Mouse (Mus musculus): ENCODE results near the gene Adamts1.
A peak's percentile ranks its signal among the peaks of the same experiment; 100 is the strongest.

The Adamts1 gene

DNA sequence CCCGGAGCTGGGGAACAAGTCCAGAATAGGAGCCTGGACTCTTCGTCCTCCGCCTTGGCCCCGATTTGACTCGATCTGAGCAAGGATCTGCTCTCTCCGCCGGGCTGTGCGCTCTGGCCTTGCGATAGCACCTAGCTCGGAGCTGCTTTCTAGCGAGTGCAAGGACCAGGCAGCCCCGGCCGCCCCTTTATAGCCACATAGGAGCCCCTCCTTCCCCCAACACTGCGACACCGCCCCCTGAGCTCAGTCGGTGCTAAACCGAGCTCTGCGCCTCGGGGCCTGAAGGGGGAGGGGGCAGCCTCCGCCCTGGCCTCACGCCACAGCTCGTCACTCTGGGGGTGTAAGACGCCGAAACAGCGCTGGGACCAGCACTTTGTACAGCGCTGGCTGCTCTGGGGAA, at the start of gene Adamts1:
TSS of gene Adamts1 (minus strand) at position 160 of the 400 bp plus-strand sequence.
- DNase-seq (ENCODE audit: extremely low read depth, low read depth), result no peak

- no peak for DNase-seq (ENCODE audit: extremely low read depth, low read depth)
Measured at GRCm38 (mm10) chr16:85827066-85827465, 24.2 kb upstream of the Adamts1 start.

- no peak for DNase-seq (ENCODE audit: extremely low read depth, low read depth)
Measured at GRCm38 (mm10) chr16:85822330-85822916, 19.5 kb upstream of the Adamts1 start.

GRCm38 (mm10) chr16:85819808-85820458, 17.0 kb upstream of the Adamts1 start:
- DNase-seq (ENCODE audit: extremely low read depth, low read depth), result no peak

DNA sequence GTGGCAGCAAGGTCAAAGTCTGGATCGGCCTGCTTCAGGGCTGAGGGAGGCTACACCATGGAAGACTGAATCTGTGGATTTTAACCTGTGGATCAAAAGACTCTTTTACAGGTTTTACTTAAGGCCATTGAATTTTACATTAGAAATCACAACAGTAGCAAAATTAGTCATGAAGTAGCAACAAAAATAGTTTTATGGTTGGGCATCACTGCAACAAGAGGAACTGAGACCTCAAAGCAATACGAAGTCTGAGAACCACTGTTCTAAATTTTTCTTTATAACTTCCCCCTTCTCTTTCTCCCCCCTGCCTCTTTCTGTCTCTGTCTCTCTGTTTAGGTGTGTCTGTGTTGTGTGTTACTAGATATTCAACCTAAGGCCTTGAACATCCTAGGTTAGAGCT, 11.2 kb upstream of the Adamts1 start:
- no peak for DNase-seq (ENCODE audit: extremely low read depth, low read depth)

- no peak for DNase-seq (ENCODE audit: extremely low read depth, low read depth)
Measured at GRCm38 (mm10) chr16:85807626-85808025, 4.7 kb upstream of the Adamts1 start.

- DNase-seq (ENCODE audit: extremely low read depth, low read depth), result peak; percentile 21
Measured at GRCm38 (mm10) chr16:85807072-85807471, 4.2 kb upstream of the Adamts1 start.

GRCm38 (mm10) chr16:85805581-85805980, 2.7 kb upstream of the Adamts1 start:
- no peak for DNase-seq (ENCODE audit: extremely low read depth, low read depth)

DNA sequence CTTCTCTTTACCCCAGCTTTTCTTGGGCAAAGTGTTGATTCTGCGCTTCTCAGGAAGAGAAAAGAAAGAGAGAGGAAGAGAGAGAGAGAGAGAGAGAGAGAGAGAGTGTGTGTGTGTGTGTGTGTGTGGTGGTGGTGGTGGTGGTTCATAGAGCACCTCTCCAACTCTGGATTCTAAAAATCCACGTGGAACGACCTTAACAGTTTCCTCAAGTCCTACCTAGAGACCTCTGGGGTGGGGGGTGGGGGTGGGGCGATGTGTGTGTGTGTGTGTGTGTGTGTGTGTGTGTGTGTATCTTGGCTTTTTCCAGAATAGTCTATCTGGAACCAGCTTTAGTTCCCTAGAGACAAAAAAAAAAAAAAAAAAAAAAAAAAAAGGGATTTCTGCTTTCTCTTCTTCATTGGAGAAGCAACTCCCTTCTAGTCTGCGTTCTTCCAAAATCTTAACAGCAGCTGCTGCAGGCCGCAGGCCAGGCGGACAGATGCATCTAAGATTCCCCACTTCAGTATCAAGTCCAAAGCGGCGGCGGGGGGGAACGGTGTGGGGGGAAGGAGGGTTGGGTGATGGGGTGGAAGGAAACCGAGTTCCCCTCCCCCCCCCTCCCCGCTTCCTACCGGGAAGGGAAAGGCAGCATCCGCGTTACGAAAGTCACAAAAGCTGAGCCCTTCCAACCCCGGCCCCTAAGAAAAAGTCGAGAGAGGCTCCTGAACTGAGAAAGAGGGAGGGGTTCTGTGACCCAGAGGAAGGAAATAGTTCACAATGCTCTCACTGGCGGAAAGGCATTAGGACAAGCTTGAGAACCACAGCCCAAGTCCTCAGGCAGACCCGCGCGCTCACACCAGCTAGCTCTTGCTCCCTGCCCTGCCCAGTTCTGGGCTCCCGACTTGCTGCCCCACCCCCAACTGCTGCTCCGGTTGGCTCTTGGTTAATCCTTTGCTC, 969 bp upstream of the Adamts1 start:
- no peak for DNase-seq (ENCODE audit: extremely low read depth, low read depth)

GRCm38 (mm10) chr16:85801971-85802811, 722 bp downstream of the Adamts1 start:
- DNase-seq (ENCODE audit: extremely low read depth, low read depth), result no peak

DNA sequence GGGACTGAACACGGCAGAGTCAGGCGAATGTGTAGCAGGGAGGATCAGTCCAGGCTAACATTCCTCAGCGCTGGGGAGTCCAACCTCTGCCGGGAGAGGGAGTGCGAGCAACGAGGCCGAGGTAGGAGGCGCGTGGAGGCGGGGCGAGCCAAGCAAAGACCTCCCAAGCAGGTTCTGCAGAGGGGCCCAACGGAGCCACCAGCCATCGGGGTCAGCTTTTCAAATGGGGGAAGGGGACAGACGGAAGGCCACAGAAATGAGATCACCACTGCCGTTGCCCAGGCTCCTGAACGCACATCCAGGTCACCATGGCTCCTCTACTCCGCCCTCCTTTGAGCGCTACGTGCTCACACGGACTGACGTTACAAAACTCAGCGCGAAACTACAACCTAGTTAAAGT, 1.7 kb downstream of the Adamts1 start:
- DNase-seq (ENCODE audit: extremely low read depth, low read depth), result no peak

- no peak for DNase-seq (ENCODE audit: extremely low read depth, low read depth)
Measured at GRCm38 (mm10) chr16:85800691-85801090, 2.2 kb downstream of the Adamts1 start.

- no peak for DNase-seq (ENCODE audit: extremely low read depth, low read depth)
Measured at GRCm38 (mm10) chr16:85799971-85800370, 2.9 kb downstream of the Adamts1 start.

GRCm38 (mm10) chr16:85798334-85798733, 4.6 kb downstream of the Adamts1 start:
- DNase-seq (ENCODE audit: extremely low read depth, low read depth), result no peak

DNA sequence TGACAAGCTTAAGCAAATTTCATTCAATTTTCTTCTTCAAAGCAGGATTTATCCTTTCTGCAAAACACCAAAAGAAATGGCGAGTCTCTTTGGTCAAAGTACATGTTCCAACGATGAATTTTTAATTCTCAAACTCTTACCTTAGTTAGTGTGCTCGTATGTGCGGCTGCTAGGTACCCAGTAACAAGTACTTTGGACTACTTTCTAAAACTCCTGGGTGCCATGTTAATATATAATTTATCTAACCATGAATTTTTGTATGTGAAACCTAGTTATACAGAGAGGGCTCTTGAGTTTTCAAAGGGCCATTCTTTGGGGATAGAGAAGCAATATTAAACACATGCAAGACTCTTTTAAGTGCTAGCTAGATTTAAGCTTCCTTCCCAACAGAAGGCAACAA, 5.8 kb downstream of the Adamts1 start:
- no peak for DNase-seq (ENCODE audit: extremely low read depth, low read depth)

- no peak for DNase-seq (ENCODE audit: extremely low read depth, low read depth)
Measured at GRCm38 (mm10) chr16:85795731-85796130, 7.2 kb downstream of the Adamts1 start.

GRCm38 (mm10) chr16:85793166-85793830, 9.6 kb downstream of the Adamts1 start:
- DNase-seq (ENCODE audit: extremely low read depth, low read depth), result no peak

GRCm38 (mm10) chr16:85781076-85781475, 21.8 kb downstream of the Adamts1 start:
- DNase-seq (ENCODE audit: extremely low read depth, low read depth), result no peak

DNA sequence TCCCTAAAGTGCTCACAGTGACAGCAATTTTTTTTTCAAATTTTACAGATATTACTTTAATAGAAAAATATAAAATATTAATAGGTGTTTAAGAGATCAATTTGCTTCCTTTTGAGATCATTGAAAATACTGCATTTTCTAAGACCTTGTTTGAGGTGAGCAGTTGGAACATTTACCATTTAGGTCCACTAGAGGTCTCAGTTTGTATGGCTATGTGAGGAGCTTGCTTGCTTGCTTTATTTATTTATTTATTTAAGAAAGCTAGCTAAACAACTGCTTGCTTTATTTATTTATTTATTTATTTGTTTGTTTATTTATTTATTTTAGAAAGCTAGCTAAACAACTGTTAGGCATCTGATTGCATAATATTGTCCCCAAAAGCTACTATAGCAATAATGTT, 23.1 kb downstream of the Adamts1 start:
- no peak for DNase-seq (ENCODE audit: extremely low read depth, low read depth)

- DNase-seq (ENCODE audit: extremely low read depth, low read depth), result no peak
Measured at GRCm38 (mm10) chr16:85772272-85772671, 30.6 kb downstream of the Adamts1 start.

- no peak for DNase-seq (ENCODE audit: extremely low read depth, low read depth)
Measured at GRCm38 (mm10) chr16:85767341-85767740, 35.6 kb downstream of the Adamts1 start.

Measured in MEL-GATA-1-ER (cell line).